Mouse (Mus musculus): ENCODE measurements around the gene Aldh3b2. TPM values are rescaled to one million over a fixed set of nuclear protein-coding genes. Genes with fewer than 3 reads are reported as not detected.

Aldh3b2 gene
- polyA plus RNA-seq, 2 experiments: 14.5 to 28.1 TPM

- Histone ChIP-seq H3K27me3 (ENCODE audit: control insufficient read depth, insufficient read depth, low read length) (no peaks in the 10 kb centered on the region), H3K4me2 (replicated peaks; ENCODE audit: low read depth, low read length, severe bottlenecking) (no peak overlapping the region), H3K27ac (replicated peaks; ENCODE audit: low read depth, low read length) (no peak overlapping the region), H3K9me3 (ENCODE audit: control insufficient read depth, low read length) (no peaks in the 10 kb centered on the region), H3K9ac (ENCODE audit: low read depth, low read length, severe bottlenecking) (no peak overlapping the region), H3K36me3 (ENCODE audit: control insufficient read depth, insufficient read depth, low read length) (no peaks in the 10 kb centered on the region), H3K4me3 (replicated peaks; ENCODE audit: low read length) (no peak overlapping the region), H3K4me1 (ENCODE audit: control insufficient read depth, insufficient read depth, low read length) (peaks cover 12% of the 10 kb centered on the region)
- TF ChIP-seq POLR2A (IDR thresholded peaks at IDR 0.05; ENCODE audit: borderline replicate concordance, extremely low read depth, insufficient read depth, insufficient read length): no peak
- ATAC-seq (ENCODE audit: low FRiP score, low read depth) (no peak), DNase-seq (ENCODE audit: low spot score) (no peak)
- 64% methylated on average over 8 of the region's 8 CpGs for WGBS
Observed at GRCm38 (mm10) chr19:3997231-3997630, 25.1 kb downstream of the Aldh3b2 start.

- no peak overlapping the region for H3K9ac ChIP-seq (ENCODE audit: low read depth, low read length, severe bottlenecking)
- WGBS: 68% methylated on average over 8 of the region's 8 CpGs
- ATAC-seq (ENCODE audit: low FRiP score, low read depth): no peak
- no peak overlapping the region for H3K4me3 ChIP-seq (replicated peaks; ENCODE audit: low read length)
- H3K4me2 ChIP-seq (replicated peaks; ENCODE audit: low read depth, low read length, severe bottlenecking): no peak overlapping the region
- no peaks in the 10 kb centered on the region for H3K36me3 ChIP-seq (ENCODE audit: control insufficient read depth, insufficient read depth, low read length)
- H3K9me3 ChIP-seq (ENCODE audit: control insufficient read depth, low read length): no peaks in the 10 kb centered on the region
- TF ChIP-seq POLR2A (IDR thresholded peaks at IDR 0.05; ENCODE audit: borderline replicate concordance, extremely low read depth, insufficient read depth, insufficient read length): no peak
- DNase-seq (ENCODE audit: low spot score): no peak
- H3K27me3 ChIP-seq (ENCODE audit: control insufficient read depth, insufficient read depth, low read length): no peaks in the 10 kb centered on the region
- no peak overlapping the region for H3K27ac ChIP-seq (replicated peaks; ENCODE audit: low read depth, low read length)
- peaks cover 12% of the 10 kb centered on the region for H3K4me1 ChIP-seq (ENCODE audit: control insufficient read depth, insufficient read depth, low read length)
Observed at GRCm38 (mm10) chr19:3998335-3998734, 26.2 kb downstream of the Aldh3b2 start.

GRCm38 (mm10) chr19:3999121-3999730, 27.1 kb downstream of the Aldh3b2 start:
- no peak overlapping the region for H3K27ac ChIP-seq (replicated peaks; ENCODE audit: low read depth, low read length)
- TF ChIP-seq POLR2A (IDR thresholded peaks at IDR 0.05; ENCODE audit: borderline replicate concordance, extremely low read depth, insufficient read depth, insufficient read length): no peak
- no peak overlapping the region; the same call in 1 of the 2 replicates for H3K4me3 ChIP-seq (replicated peaks; ENCODE audit: low read length)
- H3K27me3 ChIP-seq (ENCODE audit: control insufficient read depth, insufficient read depth, low read length): no peaks in the 10 kb centered on the region
- H3K9ac ChIP-seq (ENCODE audit: low read depth, low read length, severe bottlenecking): no peak overlapping the region
- peak overlapping the region; percentile 85 for H3K4me2 ChIP-seq (replicated peaks; ENCODE audit: low read depth, low read length, severe bottlenecking)
- DNase-seq (ENCODE audit: low spot score) (no peak), ATAC-seq (ENCODE audit: low FRiP score, low read depth) (no peak)
- H3K36me3 ChIP-seq (ENCODE audit: control insufficient read depth, insufficient read depth, low read length): peaks cover 3% of the 10 kb centered on the region; the same call in 1 of the 2 replicates
- no peaks in the 10 kb centered on the region for H3K9me3 ChIP-seq (ENCODE audit: control insufficient read depth, low read length)
- H3K4me1 ChIP-seq (ENCODE audit: control insufficient read depth, insufficient read depth, low read length): peaks cover 12% of the 10 kb centered on the region
- 90% methylated on average over 9 of the region's 9 CpGs for WGBS

GRCm38 (mm10) chr19:4000119-4000900, 28.2 kb downstream of the Aldh3b2 start, which contains the start of the genes Nudt8 and Gm49405:
Gene Nudt8, plus strand, starts transcription at chr19:4000580.
Gene Gm49405, plus strand, starts transcription at chr19:4000626.
- H3K4me1 ChIP-seq (ENCODE audit: control insufficient read depth, insufficient read depth, low read length): peaks cover 12% of the 10 kb centered on the region
- H3K27me3 ChIP-seq (ENCODE audit: control insufficient read depth, insufficient read depth, low read length): no peaks in the 10 kb centered on the region
- peak within 1 kb of the TSS; percentile 93 for H3K27ac ChIP-seq (replicated peaks; ENCODE audit: low read depth, low read length)
- peak within 1 kb of the TSS; percentile 81 for H3K9ac ChIP-seq (ENCODE audit: low read depth, low read length, severe bottlenecking)
- ATAC-seq (ENCODE audit: low FRiP score, low read depth): peak; percentile 92
- peak; percentile 97 for DNase-seq (ENCODE audit: low spot score)
- H3K36me3 ChIP-seq (ENCODE audit: control insufficient read depth, insufficient read depth, low read length): peaks cover 9% of the 10 kb centered on the region
- no peaks in the 10 kb centered on the region for H3K9me3 ChIP-seq (ENCODE audit: control insufficient read depth, low read length)
- H3K4me2 ChIP-seq (replicated peaks; ENCODE audit: low read depth, low read length, severe bottlenecking): peak within 1 kb of the TSS; percentile 85
- peak; percentile 93; the same call in 1 of the 2 replicates for TF ChIP-seq POLR2A (IDR thresholded peaks at IDR 0.05; ENCODE audit: borderline replicate concordance, extremely low read depth, insufficient read depth, insufficient read length)
- WGBS: 1% methylated on average over 50 of the region's 64 CpGs
- peak within 1 kb of the TSS; percentile 70 for H3K4me3 ChIP-seq (replicated peaks; ENCODE audit: low read length)

- Histone ChIP-seq H3K36me3 (ENCODE audit: control insufficient read depth, insufficient read depth, low read length) (peaks cover 16% of the 10 kb centered on the region), H3K4me3 (replicated peaks; ENCODE audit: low read length) (peak overlapping the region; percentile 70), H3K4me2 (replicated peaks; ENCODE audit: low read depth, low read length, severe bottlenecking) (peak overlapping the region; percentile 85), H3K9ac (ENCODE audit: low read depth, low read length, severe bottlenecking) (peak overlapping the region; percentile 81), H3K27ac (replicated peaks; ENCODE audit: low read depth, low read length) (peak overlapping the region; percentile 93), H3K4me1 (ENCODE audit: control insufficient read depth, insufficient read depth, low read length) (peaks cover 12% of the 10 kb centered on the region), H3K27me3 (ENCODE audit: control insufficient read depth, insufficient read depth, low read length) (no peaks in the 10 kb centered on the region), H3K9me3 (ENCODE audit: control insufficient read depth, low read length) (no peaks in the 10 kb centered on the region)
- 13% methylated on average over 16 of the region's 17 CpGs for WGBS
- TF ChIP-seq POLR2A (IDR thresholded peaks at IDR 0.05; ENCODE audit: borderline replicate concordance, extremely low read depth, insufficient read depth, insufficient read length): no peak
- no peak for DNase-seq (ENCODE audit: low spot score)
- no peak for ATAC-seq (ENCODE audit: low FRiP score, low read depth)
Observed at GRCm38 (mm10) chr19:4000949-4001525, 28.9 kb downstream of the Aldh3b2 start.

Measured in limb, embryonic 14.5 days (tissue).